Mouse (Mus musculus) lung, embryonic 15.5 days (tissue): ENCODE results near the gene Rbm5. TPM values are rescaled to one million over a fixed set of nuclear protein-coding genes. Genes with fewer than 3 reads are reported as not detected.

Experiments
- ATAC-seq: fragments of 200-750 bp; cut with Nextera tagmentation; 2 replicates; pipeline ENCODE4 v1.8.0; 2017; ENCODE audit warnings: moderate number of reproducible peaks, borderline replicate concordance; ENCODE audit not compliant: low FRiP score, low TSS enrichment; ENCODE audit errors: extremely low read depth
- H3K27ac ChIP-seq: fragments of 300-500 bp; sonication (generic); 2 replicates; pipeline ENCODE4 v1.5.1; 2015; ENCODE audit warnings: moderate library complexity, mild to moderate bottlenecking, inconsistent platforms
- H3K27me3 ChIP-seq: fragments of 300-500 bp; sonication (generic); 2 replicates; pipeline ENCODE4 v1.6.1; 2015; ENCODE audit warnings: inconsistent platforms
- H3K36me3 ChIP-seq: fragments of 300-500 bp; sonication (generic); 2 replicates; pipeline ENCODE4 v1.6.1; 2015; ENCODE audit warnings: inconsistent platforms
- H3K4me1 ChIP-seq: fragments of 300-500 bp; sonication (generic); 2 replicates; pipeline ENCODE4 v1.6.1; 2015; ENCODE audit warnings: inconsistent platforms
- H3K4me2 ChIP-seq: fragments of 300-500 bp; sonication (generic); 2 replicates; pipeline ENCODE4 v1.6.1; 2015; ENCODE audit warnings: inconsistent platforms, mild to moderate bottlenecking, moderate library complexity
- H3K4me3 ChIP-seq: fragments of 300-500 bp; sonication (generic); 2 replicates; pipeline ENCODE4 v1.5.1; 2015; ENCODE audit warnings: mild to moderate bottlenecking, inconsistent platforms
- H3K9ac ChIP-seq: fragments of 300-500 bp; sonication (generic); 2 replicates; pipeline ENCODE4 v1.6.1; 2015; ENCODE audit warnings: inconsistent platforms
- H3K9me3 ChIP-seq: fragments of 300-500 bp; sonication (generic); 2 replicates; pipeline ENCODE4 v1.6.1; 2016; ENCODE audit warnings: inconsistent platforms
- WGBS: fragments of 180-500 bp; shearing (Covaris S2); methylation state at CpG from one replicate; pipeline ENCODE4 v1.1.7; 2015; 5-methylcytosine and 5-hydroxymethylcytosine counted together
- polyA plus RNA-seq: library from polyadenylated mRNA; unstranded; fragments of >200 nt; fragmentation: Nextera tagmentation; extraction: Ambion mirVana; gene quantifications from 2 replicates; pipeline ENCODE4 v1.2.1, GENCODE M21; 2015

The Rbm5 gene
- polyA plus RNA-seq, 1 experiment from 2014 or later = 202 TPM

GRCm38 (mm10) chr9:107709096-107709696, 61.6 kb downstream of the Rbm5 start:
- no peak for ATAC-seq
- peak overlapping the region; percentile 51 for H3K4me3 ChIP-seq
- peak overlapping the region; percentile 89 for H3K27ac ChIP-seq
- WGBS = under 1% methylated on average over 52 of the region's 55 CpGs
- H3K4me2 ChIP-seq = peak overlapping the region; percentile 68
- no peaks in the 10 kb centered on the region for H3K9me3 ChIP-seq
- peak overlapping the region; percentile 68 for H3K9ac ChIP-seq
- H3K4me1 ChIP-seq = peaks cover 65% of the 10 kb centered on the region
- no peaks in the 10 kb centered on the region for H3K27me3 ChIP-seq
- no peaks in the 10 kb centered on the region for H3K36me3 ChIP-seq

- peak overlapping the region; percentile 68 for H3K9ac ChIP-seq
- peak overlapping the region; percentile 51 for H3K4me3 ChIP-seq
- peak overlapping the region; percentile 68 for H3K4me2 ChIP-seq
- peak overlapping the region; percentile 89 for H3K27ac ChIP-seq
- H3K4me1 ChIP-seq = peaks cover 65% of the 10 kb centered on the region
- no peaks in the 10 kb centered on the region for H3K9me3 ChIP-seq
- ATAC-seq = no peak
- WGBS = 2% methylated on average over 21 of the region's 21 CpGs
- no peaks in the 10 kb centered on the region for H3K36me3 ChIP-seq
- no peaks in the 10 kb centered on the region for H3K27me3 ChIP-seq
These were observed 62.2 kb downstream of the Rbm5 start for GRCm38 (mm10) chr9:107708439-107709095.

- peak; percentile 24; the same call in 1 of the 2 replicates for ATAC-seq
- Histone ChIP-seq H3K9me3 (no peaks in the 10 kb centered on the region), H3K4me2 (peak overlapping the region; percentile 68), H3K4me1 (peaks cover 66% of the 10 kb centered on the region), H3K4me3 (peak overlapping the region; percentile 51), H3K27me3 (no peaks in the 10 kb centered on the region), H3K27ac (peak overlapping the region; percentile 89), H3K9ac (peak overlapping the region; percentile 68), H3K36me3 (no peaks in the 10 kb centered on the region)
- WGBS = 2% methylated on average over 17 of the region's 17 CpGs
These were observed 62.9 kb downstream of the Rbm5 start for GRCm38 (mm10) chr9:107707701-107708438.

GRCm38 (mm10) chr9:107706781-107707211, 64.0 kb downstream of the Rbm5 start:
- Histone ChIP-seq H3K4me2 (peak overlapping the region; percentile 68), H3K4me3 (peak overlapping the region; percentile 51), H3K9ac (peak overlapping the region; percentile 68), H3K4me1 (peaks cover 76% of the 10 kb centered on the region), H3K36me3 (no peaks in the 10 kb centered on the region), H3K27ac (peak overlapping the region; percentile 89), H3K27me3 (no peaks in the 10 kb centered on the region), H3K9me3 (no peaks in the 10 kb centered on the region)
- ATAC-seq = no peak
- 2% methylated on average over 14 of the region's 14 CpGs for WGBS

GRCm38 (mm10) chr9:107703337-107704122, 67.3 kb downstream of the Rbm5 start:
- Histone ChIP-seq H3K9me3 (no peaks in the 10 kb centered on the region), H3K4me1 (peaks cover 98% of the 10 kb centered on the region), H3K36me3 (no peaks in the 10 kb centered on the region), H3K4me3 (no peak overlapping the region), H3K27ac (peak overlapping the region; percentile 70), H3K27me3 (no peaks in the 10 kb centered on the region), H3K9ac (0 out of 2 replicates have a peak overlapping the region, but pooled peaks have one; percentile 8), H3K4me2 (no peak overlapping the region)
- no peak for ATAC-seq
- WGBS = 47% methylated on average over 14 of the region's 14 CpGs

GRCm38 (mm10) chr9:107702606-107703185, 68.1 kb downstream of the Rbm5 start:
- H3K27ac ChIP-seq = peak overlapping the region; percentile 70
- no peak for ATAC-seq
- H3K36me3 ChIP-seq = no peaks in the 10 kb centered on the region
- H3K4me1 ChIP-seq = peaks cover 98% of the 10 kb centered on the region
- WGBS = 52% methylated on average over 3 of the region's 3 CpGs
- no peaks in the 10 kb centered on the region for H3K9me3 ChIP-seq
- no peaks in the 10 kb centered on the region for H3K27me3 ChIP-seq
- H3K4me3 ChIP-seq = no peak overlapping the region
- H3K9ac ChIP-seq = 0 out of 2 replicates have a peak overlapping the region, but pooled peaks have one; percentile 8
- no peak overlapping the region for H3K4me2 ChIP-seq

GRCm38 (mm10) chr9:107701594-107701993, 69.2 kb downstream of the Rbm5 start:
- no peak overlapping the region; the same call in 1 of the 2 replicates for H3K9ac ChIP-seq
- H3K9me3 ChIP-seq = no peaks in the 10 kb centered on the region
- H3K4me2 ChIP-seq = no peak overlapping the region
- H3K4me1 ChIP-seq = peaks cover 98% of the 10 kb centered on the region
- 20% methylated on average over 12 of the region's 12 CpGs for WGBS
- no peaks in the 10 kb centered on the region for H3K27me3 ChIP-seq
- H3K4me3 ChIP-seq = no peak overlapping the region
- H3K36me3 ChIP-seq = no peaks in the 10 kb centered on the region
- no peak for ATAC-seq
- H3K27ac ChIP-seq = peak overlapping the region; percentile 70

GRCm38 (mm10) chr9:107700114-107700571, 70.7 kb downstream of the Rbm5 start:
- Histone ChIP-seq H3K9me3 (no peaks in the 10 kb centered on the region), H3K9ac (no peak overlapping the region), H3K4me3 (no peak overlapping the region), H3K27ac (peak overlapping the region; percentile 70), H3K4me2 (0 out of 2 replicates have a peak overlapping the region, but pooled peaks have one; percentile 31), H3K36me3 (no peaks in the 10 kb centered on the region; the same call in 1 of the 2 replicates), H3K27me3 (no peaks in the 10 kb centered on the region), H3K4me1 (peaks cover 98% of the 10 kb centered on the region)
- WGBS = 17% methylated on average over 6 of the region's 6 CpGs
- ATAC-seq = peak; percentile 13; the same call in 1 of the 2 replicates

GRCm38 (mm10) chr9:107699376-107699980, 71.3 kb downstream of the Rbm5 start:
- Histone ChIP-seq H3K9me3 (no peaks in the 10 kb centered on the region), H3K36me3 (no peaks in the 10 kb centered on the region; the same call in 1 of the 2 replicates), H3K4me3 (no peak overlapping the region), H3K27ac (peak overlapping the region; percentile 70), H3K4me2 (peak overlapping the region; percentile 31), H3K9ac (no peak overlapping the region), H3K4me1 (peaks cover 98% of the 10 kb centered on the region), H3K27me3 (no peaks in the 10 kb centered on the region)
- 8% methylated on average over 9 of the region's 9 CpGs for WGBS
- 0 out of 2 replicates have a peak, but pooled peaks have one; percentile 2 for ATAC-seq

GRCm38 (mm10) chr9:107698611-107699190, 72.1 kb downstream of the Rbm5 start:
- Histone ChIP-seq H3K36me3 (no peaks in the 10 kb centered on the region; the same call in 1 of the 2 replicates), H3K4me1 (peaks cover 93% of the 10 kb centered on the region), H3K9ac (peak overlapping the region; percentile 5; the same call in 1 of the 2 replicates), H3K27me3 (no peaks in the 10 kb centered on the region), H3K4me3 (no peak overlapping the region), H3K4me2 (peak overlapping the region; percentile 31), H3K27ac (peak overlapping the region; percentile 70), H3K9me3 (no peaks in the 10 kb centered on the region)
- 11% methylated on average over 14 of the region's 14 CpGs for WGBS
- peak; percentile 35; the same call in 1 of the 2 replicates for ATAC-seq
